Mouse (Mus musculus) limb, embryonic 12.5 days (tissue): ENCODE results near the gene Mmp19. TPM values are rescaled to one million over a fixed set of nuclear protein-coding genes. Genes with fewer than 3 reads are reported as not detected.
"Not testable (repeated sequence)": the region's sequence is repeated elsewhere in the genome, so short reads cannot be mapped to it uniquely, and the experiment has no call there.

Experiments
- ATAC-seq: fragments of 200-750 bp; cut with Nextera tagmentation; 2 replicates; pipeline ENCODE4 v1.8.0; 2017; ENCODE audit warnings: low read depth, moderate TSS enrichment; ENCODE audit not compliant: insufficient number of reproducible peaks, insufficient read depth, low FRiP score, low TSS enrichment
- H3K27ac ChIP-seq: fragments of 300-500 bp; sonication (generic); 2 replicates; pipeline ENCODE4 v1.5.1; 2016; ENCODE audit warnings: mild to moderate bottlenecking, moderate library complexity
- H3K27me3 ChIP-seq: fragments of 300-500 bp; sonication (generic); 2 replicates; pipeline ENCODE4 v1.6.1; 2016; ENCODE audit warnings: mild to moderate bottlenecking, moderate library complexity
- H3K36me3 ChIP-seq: fragments of 300-500 bp; sonication (generic); 2 replicates; pipeline ENCODE4 v1.6.1; 2016; ENCODE audit warnings: mild to moderate bottlenecking, moderate library complexity
- H3K4me1 ChIP-seq: fragments of 300-500 bp; sonication (generic); replicated peaks from 2 replicates; pipeline ENCODE4 v1.6.1; 2016
- H3K4me2 ChIP-seq: fragments of 300-500 bp; sonication (generic); 2 replicates; pipeline ENCODE4 v1.6.1; 2016; ENCODE audit warnings: mild to moderate bottlenecking, moderate library complexity
- H3K4me3 ChIP-seq: fragments of 300-500 bp; sonication (generic); replicated peaks from 2 replicates; pipeline ENCODE4 v1.5.1; 2016; ENCODE audit warnings: mild to moderate bottlenecking
- H3K9ac ChIP-seq: fragments of 300-500 bp; sonication (generic); replicated peaks from 2 replicates; pipeline ENCODE4 v1.6.1; 2016; ENCODE audit warnings: mild to moderate bottlenecking, moderate library complexity
- H3K9me3 ChIP-seq: fragments of 300-500 bp; sonication (generic); 2 replicates; pipeline ENCODE4 v1.6.1; 2016; ENCODE audit warnings: mild to moderate bottlenecking, moderate library complexity
- WGBS: fragments of 180-500 bp; shearing (Covaris S2); methylation state at CpG from one replicate; pipeline ENCODE4 v1.1.7; 2016; 5-methylcytosine and 5-hydroxymethylcytosine counted together
- polyA plus RNA-seq: library from polyadenylated mRNA; unstranded; fragments of >200 nt; fragmentation: Nextera tagmentation; extraction: Ambion mirVana; gene quantifications from 2 replicates; pipeline ENCODE4 v1.2.1, GENCODE M21; 2016

Gene Mmp19
- polyA plus RNA-seq, 1 experiment from 2014 or later, result 0.50 TPM

- under 1% methylated on average over 46 of the region's 46 CpGs for WGBS
- Histone ChIP-seq H3K36me3 (peaks cover 45% of the 10 kb centered on the region), H3K4me1 (peaks cover 15% of the 10 kb centered on the region), H3K27me3 (no peaks in the 10 kb centered on the region), H3K4me3 (peak within 1 kb of the TSS; percentile 82), H3K4me2 (peak within 1 kb of the TSS; percentile 85), H3K27ac (peak within 1 kb of the TSS; percentile 60; the same call in 1 of the 2 replicates), H3K9me3 (no peaks in the 10 kb centered on the region), H3K9ac (peak within 1 kb of the TSS; percentile 79)
- peak; percentile 100 for ATAC-seq
These were observed 30.8 kb downstream of the Mmp19 start, which contains the start of gene Ormdl2 for GRCm38 (mm10) chr10:128821358-128822056. Gene Ormdl2 (minus strand): TSS chr10:128821645.

DNA sequence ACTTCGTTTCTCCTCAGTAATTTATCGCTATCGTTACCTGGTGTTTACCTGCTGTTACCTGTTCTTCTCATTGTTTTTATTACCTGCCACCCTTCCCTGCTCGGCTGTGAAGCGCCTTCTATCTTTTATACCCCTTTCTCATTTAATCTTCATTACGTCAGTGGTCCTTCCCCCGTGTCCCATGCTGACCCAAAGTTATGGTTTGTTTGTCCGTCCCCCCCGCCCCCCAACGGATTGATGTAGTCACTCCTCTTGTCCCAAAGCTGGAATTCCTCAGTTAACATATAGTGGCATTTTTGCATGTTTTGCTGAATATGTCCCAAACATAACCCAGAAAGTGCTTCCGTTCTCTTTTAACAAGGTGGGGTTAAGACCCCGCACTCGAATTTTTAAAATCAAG is 31.4 kb downstream of the Mmp19 start:
- H3K4me1 ChIP-seq, result peaks cover 15% of the 10 kb centered on the region
- 4% methylated on average over 13 of the region's 13 CpGs for WGBS
- peak overlapping the region; percentile 60; the same call in 1 of the 2 replicates for H3K27ac ChIP-seq
- H3K9ac ChIP-seq, result peak overlapping the region; percentile 79
- ATAC-seq, result no peak
- no peaks in the 10 kb centered on the region for H3K27me3 ChIP-seq
- peak overlapping the region; percentile 82 for H3K4me3 ChIP-seq
- no peaks in the 10 kb centered on the region for H3K9me3 ChIP-seq
- H3K36me3 ChIP-seq, result peaks cover 44% of the 10 kb centered on the region
- H3K4me2 ChIP-seq, result peak overlapping the region; percentile 85

- H3K9me3 ChIP-seq, H3K27me3 ChIP-seq, H3K9ac ChIP-seq, H3K27ac ChIP-seq, ATAC-seq: not testable (repeated sequence)
- Histone ChIP-seq H3K4me2 (peak overlapping the region; percentile 85), H3K4me1 (peaks cover 15% of the 10 kb centered on the region), H3K4me3 (peak overlapping the region; percentile 82), H3K36me3 (peaks cover 44% of the 10 kb centered on the region)
- 77% methylated on average over 4 of the region's 4 CpGs for WGBS
These were observed 32.4 kb downstream of the Mmp19 start for GRCm38 (mm10) chr10:128823087-128823486.

DNA sequence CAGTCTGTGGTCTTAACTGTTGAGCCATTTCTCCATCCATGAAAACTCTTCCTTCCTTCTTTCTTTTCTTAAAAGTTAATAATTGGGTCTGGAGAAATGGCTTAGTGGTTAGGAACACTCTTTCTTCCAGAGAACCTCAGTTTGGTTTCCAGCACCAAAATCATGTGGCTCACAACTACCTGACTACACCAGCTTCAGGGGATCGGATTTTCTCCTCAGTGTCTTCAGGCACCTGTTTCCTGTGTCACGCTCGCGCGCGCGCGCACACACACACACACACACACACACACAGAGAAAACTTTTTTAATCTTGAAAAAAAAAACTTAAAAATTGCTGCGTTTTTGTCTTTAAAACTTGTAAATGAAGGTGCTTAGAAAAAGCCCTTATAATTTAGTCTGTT is 33.1 kb downstream of the Mmp19 start:
- Histone ChIP-seq H3K9ac (no peak overlapping the region), H3K4me2 (no peak overlapping the region), H3K4me1 (peaks cover 15% of the 10 kb centered on the region), H3K4me3 (no peak overlapping the region), H3K27me3 (no peaks in the 10 kb centered on the region), H3K36me3 (peaks cover 43% of the 10 kb centered on the region), H3K27ac (no peak overlapping the region), H3K9me3 (no peaks in the 10 kb centered on the region)
- ATAC-seq, result no peak
- 98% methylated on average over 9 of the region's 9 CpGs for WGBS

DNA sequence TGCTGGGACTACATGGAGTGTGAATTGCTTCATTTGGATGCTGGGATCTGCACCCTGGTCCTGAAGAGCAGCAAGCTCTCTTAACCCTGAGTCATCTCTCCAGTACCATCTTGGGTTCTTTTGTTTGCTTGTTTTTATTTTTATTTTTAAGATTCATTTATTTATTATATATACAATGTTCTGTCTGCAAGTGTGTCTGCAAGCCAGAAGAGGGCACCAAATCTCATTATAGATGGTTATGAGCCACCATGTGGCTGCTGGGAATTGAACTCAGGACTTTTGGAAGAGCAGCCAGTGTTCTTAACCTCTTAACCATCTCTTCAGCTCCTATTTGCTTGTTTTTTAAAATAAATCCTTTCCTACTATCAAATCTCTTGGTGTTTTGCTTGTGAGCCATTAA is 46.7 kb downstream of the Mmp19 start:
- Histone ChIP-seq H3K27ac (no peak overlapping the region), H3K9me3 (no peaks in the 10 kb centered on the region), H3K4me1 (no peaks in the 10 kb centered on the region), H3K4me2 (no peak overlapping the region), H3K36me3 (peaks cover 85% of the 10 kb centered on the region), H3K27me3 (no peaks in the 10 kb centered on the region), H3K4me3 (no peak overlapping the region), H3K9ac (no peak overlapping the region)
- no peak for ATAC-seq

DNA sequence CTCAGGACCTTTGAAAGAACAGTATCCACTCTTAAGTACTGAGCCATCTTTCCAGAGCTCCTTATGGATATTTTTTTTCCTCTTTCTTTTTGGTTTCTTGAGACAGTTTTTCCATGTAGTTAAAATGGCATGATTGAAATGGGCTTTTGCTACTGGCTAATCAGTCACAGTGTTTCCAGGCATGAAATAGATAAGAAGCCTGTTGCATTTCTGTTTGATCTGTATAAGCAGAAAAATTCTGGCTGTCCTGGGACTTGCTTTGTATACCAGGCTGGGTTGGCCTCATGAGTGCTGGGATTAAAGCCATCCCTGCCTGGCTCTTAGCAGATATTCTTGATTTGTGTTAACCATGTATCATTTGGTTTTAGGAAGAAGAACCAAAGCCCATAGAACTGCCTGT is 48.7 kb downstream of the Mmp19 start:
- H3K27ac ChIP-seq, result no peak overlapping the region
- H3K9ac ChIP-seq, result no peak overlapping the region
- no peaks in the 10 kb centered on the region for H3K4me1 ChIP-seq
- no peak overlapping the region for H3K4me3 ChIP-seq
- no peak overlapping the region for H3K4me2 ChIP-seq
- no peaks in the 10 kb centered on the region for H3K9me3 ChIP-seq
- peaks cover 83% of the 10 kb centered on the region for H3K36me3 ChIP-seq
- no peaks in the 10 kb centered on the region for H3K27me3 ChIP-seq
- ATAC-seq, result no peak

DNA sequence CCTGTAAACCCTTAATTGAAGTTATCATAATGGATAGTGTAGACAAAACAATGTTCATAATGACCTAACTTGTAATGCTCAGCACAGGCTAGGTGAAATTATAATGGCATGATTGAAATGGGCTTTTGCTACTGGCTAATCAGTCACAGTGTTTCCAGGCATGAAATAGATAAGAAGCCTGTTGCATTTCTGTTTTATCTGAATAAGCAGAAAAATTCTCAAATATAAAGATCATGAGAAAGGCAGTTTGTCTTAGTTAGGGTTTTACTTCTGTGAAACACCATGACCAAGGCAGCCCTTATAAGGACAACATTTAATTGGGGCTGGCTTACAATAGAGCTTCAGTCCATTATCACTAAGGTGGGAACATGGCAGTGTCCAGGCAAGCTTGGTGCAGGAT is 49.9 kb downstream of the Mmp19 start:
- H3K4me3 ChIP-seq, result no peak overlapping the region
- H3K4me1 ChIP-seq, result peaks cover 10% of the 10 kb centered on the region
- H3K4me2 ChIP-seq, result no peak overlapping the region
- H3K27me3 ChIP-seq, result no peaks in the 10 kb centered on the region
- H3K36me3 ChIP-seq, result peaks cover 78% of the 10 kb centered on the region
- no peaks in the 10 kb centered on the region for H3K9me3 ChIP-seq
- H3K27ac ChIP-seq, result no peak overlapping the region
- no peak overlapping the region for H3K9ac ChIP-seq
- ATAC-seq, result no peak

- no peaks in the 10 kb centered on the region for H3K9me3 ChIP-seq
- no peak overlapping the region for H3K9ac ChIP-seq
- no peak overlapping the region for H3K4me3 ChIP-seq
- ATAC-seq, result no peak
- 93% methylated on average over 5 of the region's 5 CpGs for WGBS
- H3K4me2 ChIP-seq, result no peak overlapping the region
- peaks cover 77% of the 10 kb centered on the region for H3K36me3 ChIP-seq
- peaks cover 17% of the 10 kb centered on the region for H3K4me1 ChIP-seq
- no peaks in the 10 kb centered on the region for H3K27me3 ChIP-seq
- H3K27ac ChIP-seq, result no peak overlapping the region
These were observed 52.5 kb downstream of the Mmp19 start for GRCm38 (mm10) chr10:128843260-128843659.

DNA sequence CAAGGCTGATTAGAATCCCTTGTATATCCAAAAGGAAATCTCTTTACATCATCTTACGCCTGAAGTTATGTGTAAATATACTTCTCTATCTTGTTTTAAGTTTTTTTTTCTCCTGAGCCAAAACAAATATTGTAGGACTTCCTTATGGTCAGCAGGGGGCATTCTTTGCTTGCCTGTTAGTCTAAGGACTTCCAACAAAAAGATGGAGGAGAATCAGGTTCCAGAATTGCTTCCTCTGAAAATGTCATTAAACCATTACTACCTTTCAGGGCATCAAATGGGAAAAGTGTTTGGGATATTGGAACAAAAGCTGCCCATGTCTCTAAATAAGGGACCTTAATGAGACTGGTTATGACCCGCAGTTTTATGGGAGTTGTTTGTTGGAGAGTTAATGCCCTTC is 54.8 kb downstream of the Mmp19 start:
- peak; percentile 20; the same call in 1 of the 2 replicates for ATAC-seq
- H3K9ac ChIP-seq, result no peak overlapping the region
- H3K4me1 ChIP-seq, result peaks cover 17% of the 10 kb centered on the region
- no peak overlapping the region for H3K4me3 ChIP-seq
- peak overlapping the region; percentile 64; the same call in 1 of the 2 replicates for H3K27ac ChIP-seq
- no peaks in the 10 kb centered on the region for H3K27me3 ChIP-seq
- peaks cover 76% of the 10 kb centered on the region for H3K36me3 ChIP-seq
- peak overlapping the region; percentile 31 for H3K4me2 ChIP-seq
- WGBS, result 50% methylated on average over 2 of the region's 2 CpGs
- H3K9me3 ChIP-seq, result no peaks in the 10 kb centered on the region

DNA sequence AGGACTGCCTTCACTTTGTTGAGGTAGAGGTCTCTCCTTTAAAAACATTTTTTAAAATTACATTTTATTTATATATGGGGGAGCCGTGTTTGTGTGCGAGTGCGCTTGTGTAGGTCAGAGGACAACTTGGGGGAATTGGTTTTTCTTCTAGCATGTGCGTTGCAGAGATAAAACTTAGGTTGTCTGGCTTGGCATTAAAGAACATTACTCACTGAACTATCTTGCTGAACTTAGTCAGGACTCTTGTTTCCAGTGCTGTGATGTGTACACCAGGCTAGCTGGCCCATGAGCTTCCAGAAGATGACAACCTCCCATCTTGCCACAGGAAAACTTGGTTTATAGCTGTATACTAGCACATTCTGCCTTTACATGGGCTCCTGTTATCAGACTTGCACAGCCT is 56.0 kb downstream of the Mmp19 start:
- no peak for ATAC-seq
- WGBS, result 96% methylated on average over 4 of the region's 4 CpGs
- Histone ChIP-seq H3K4me2 (no peak overlapping the region), H3K27me3 (no peaks in the 10 kb centered on the region), H3K27ac (no peak overlapping the region), H3K9ac (no peak overlapping the region), H3K4me1 (peaks cover 17% of the 10 kb centered on the region), H3K9me3 (no peaks in the 10 kb centered on the region), H3K36me3 (peaks cover 72% of the 10 kb centered on the region), H3K4me3 (no peak overlapping the region)

- no peaks in the 10 kb centered on the region for H3K9me3 ChIP-seq
- H3K4me3 ChIP-seq, result no peak overlapping the region
- H3K9ac ChIP-seq, result no peak overlapping the region
- H3K36me3 ChIP-seq, result peaks cover 63% of the 10 kb centered on the region
- 64% methylated on average over 2 of the region's 2 CpGs for WGBS
- peaks cover 17% of the 10 kb centered on the region for H3K4me1 ChIP-seq
- no peaks in the 10 kb centered on the region for H3K27me3 ChIP-seq
- no peak overlapping the region for H3K27ac ChIP-seq
- H3K4me2 ChIP-seq, result no peak overlapping the region
- no peak for ATAC-seq
These were observed 57.7 kb downstream of the Mmp19 start for GRCm38 (mm10) chr10:128848426-128848825.

DNA sequence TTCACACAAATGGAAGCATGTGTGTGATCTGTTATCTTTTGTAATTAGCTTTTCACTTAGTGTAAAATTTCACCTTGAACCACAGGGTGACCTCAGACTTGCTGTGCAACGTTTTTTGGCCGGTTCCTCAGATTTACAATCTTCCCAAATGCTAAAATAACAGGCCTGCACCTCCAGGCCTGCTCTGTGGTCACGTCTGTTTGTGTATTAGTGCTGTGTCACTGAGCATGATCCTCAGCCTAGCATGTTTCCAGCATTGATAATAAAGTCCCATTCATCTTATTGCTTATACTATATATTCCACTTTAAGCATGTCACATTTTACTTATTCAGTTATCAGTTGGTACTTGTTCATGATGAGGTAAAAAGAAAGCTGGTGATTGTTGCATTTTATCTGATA is 59.6 kb downstream of the Mmp19 start:
- 68% methylated on average over 3 of the region's 3 CpGs for WGBS
- Histone ChIP-seq H3K36me3 (peaks cover 62% of the 10 kb centered on the region), H3K9me3 (no peaks in the 10 kb centered on the region), H3K27ac (no peak overlapping the region), H3K4me1 (peaks cover 8% of the 10 kb centered on the region), H3K4me3 (no peak overlapping the region), H3K4me2 (no peak overlapping the region), H3K27me3 (no peaks in the 10 kb centered on the region), H3K9ac (no peak overlapping the region)
- ATAC-seq, result no peak
